Mouse (Mus musculus) kidney, adult 2 months (tissue): ENCODE measurements around the gene Tbc1d22b.

Source experiments
- CTCF ChIP-seq: fragments of 200-500 bp; conservative IDR thresholded peaks from 2 replicates; pipeline ENCODE4 v1.5.1; 2011; ENCODE audit warnings: low read depth, mild to moderate bottlenecking, control low read depth, low read length, moderate library complexity, mixed read lengths; ENCODE audit not compliant: insufficient read depth, insufficient read length
- POLR2A ChIP-seq: fragments of 200-500 bp; IDR thresholded peaks from one replicate; pipeline ENCODE4 v1.6.1; 2011; ENCODE audit warnings: low read depth, low read length, control low read depth

DNA sequence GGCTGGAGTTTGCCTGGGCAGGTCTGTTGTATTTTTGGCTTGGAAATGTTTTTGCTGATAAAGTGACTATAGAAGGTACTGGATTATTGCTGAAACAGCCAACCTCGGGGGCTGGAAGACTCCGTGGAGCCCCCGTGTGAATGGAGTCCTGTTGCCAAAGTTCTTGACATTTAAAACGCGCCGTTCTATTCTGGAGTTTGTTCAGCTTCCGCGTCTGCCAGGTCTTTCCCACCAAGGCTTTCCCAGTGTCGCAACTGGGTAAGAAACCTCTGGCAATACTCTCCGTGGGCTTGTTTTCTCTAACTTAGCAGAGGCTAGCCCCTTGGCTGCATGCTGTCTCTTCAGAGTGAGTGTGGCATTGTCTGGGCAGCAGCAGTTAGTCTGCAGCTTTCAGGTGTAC is 6.9 kb downstream of the Tbc1d22b start:
- TF ChIP-seq CTCF (no peak), POLR2A (no peak)
